Mouse (Mus musculus) cerebellum, adult 18-20 months (tissue): Measurements from ENCODE around the gene E2f7.
"Not testable (repeated sequence)": the region's sequence is repeated elsewhere in the genome, so short reads cannot be mapped to it uniquely, and the experiment has no call there.

Experiments used
- DNase-seq, 2 experiments: peaks; one replicate each; pipeline ENCODE4 v3.0.0; 2021

Gene E2f7

GRCm38 (mm10) chr10:110744686-110745639, at the start of gene E2f7:
Gene E2f7 (plus strand): TSS chr10:110745439.
- DNase-seq = peak; percentile 92 to 96

GRCm38 (mm10) chr10:110701276-110701675, 44.0 kb upstream of the E2f7 start:
- DNase-seq = no peak

GRCm38 (mm10) chr10:110705672-110706071, 39.6 kb upstream of the E2f7 start:
- peak in 1 of 2 experiments; percentile 9 for DNase-seq

- no peak for DNase-seq
These were observed 37.7 kb upstream of the E2f7 start for GRCm38 (mm10) chr10:110707390-110708113.

DNA sequence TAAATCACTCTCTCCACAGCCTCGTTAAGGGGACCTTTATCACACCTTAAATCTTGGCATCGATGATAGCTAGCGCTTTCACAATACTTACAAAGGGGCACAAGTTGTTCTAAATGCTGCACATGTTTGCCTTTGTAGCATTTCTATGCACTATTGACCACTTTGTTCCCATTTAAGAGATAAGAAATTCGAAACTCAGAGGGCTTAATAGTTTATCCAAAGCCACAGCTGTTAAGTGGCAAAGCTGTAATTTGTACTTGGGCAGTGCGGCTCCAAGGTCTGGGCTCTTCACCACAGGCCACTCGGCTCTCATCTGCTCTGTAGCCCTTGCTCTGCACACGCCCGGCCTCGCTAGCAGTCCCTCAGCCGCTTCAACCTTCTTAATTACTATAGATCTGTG, 28.4 kb upstream of the E2f7 start:
- DNase-seq = no peak

GRCm38 (mm10) chr10:110726431-110726830, 18.8 kb upstream of the E2f7 start:
- DNase-seq = no peak

DNA sequence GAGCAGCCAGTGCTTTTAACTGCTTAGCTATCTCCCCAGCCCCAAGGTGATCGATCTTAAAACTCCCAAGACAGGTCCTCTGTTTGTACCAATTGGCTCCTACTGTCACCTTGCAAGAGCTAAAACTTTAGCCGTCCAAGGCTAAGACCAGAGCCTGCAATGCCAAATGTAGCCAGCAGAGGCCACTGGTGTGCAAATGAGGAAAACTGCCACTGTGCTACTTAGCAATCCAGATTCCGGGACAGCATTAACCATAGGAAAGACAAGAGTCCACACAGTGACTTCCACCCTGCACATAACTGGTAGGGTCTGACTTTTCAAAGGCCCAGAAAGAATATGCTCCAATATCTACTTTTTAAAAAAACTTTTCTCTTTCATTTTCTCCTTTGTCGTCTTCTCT, 17.4 kb upstream of the E2f7 start:
- peak; percentile 18 to 26 for DNase-seq

DNA sequence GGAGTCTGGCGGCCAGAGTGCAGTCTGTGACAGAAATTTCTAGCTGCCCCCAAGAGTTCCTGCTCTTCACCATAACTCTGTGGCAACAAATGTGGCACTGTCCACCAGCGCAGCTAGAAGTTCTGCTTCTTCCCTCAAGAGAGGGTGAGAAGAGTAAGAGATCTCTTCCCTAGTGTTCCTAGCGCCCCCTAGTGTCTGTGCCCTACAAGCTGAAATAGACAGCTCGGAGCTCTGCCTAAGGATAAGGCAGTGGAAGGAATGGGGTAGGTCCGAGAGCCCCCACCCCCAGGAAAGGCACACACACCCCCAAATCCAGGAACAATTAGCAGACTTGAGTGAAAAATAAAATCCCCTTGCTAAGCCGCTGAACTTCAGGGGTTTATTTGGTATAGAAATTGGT, 11.9 kb upstream of the E2f7 start:
- DNase-seq = peak; percentile 78 to 79

- DNase-seq = no peak
These were observed 1.5 kb upstream of the E2f7 start for GRCm38 (mm10) chr10:110743701-110744100.

- no peak for DNase-seq
These were observed 1.1 kb upstream of the E2f7 start for GRCm38 (mm10) chr10:110744120-110744519.

GRCm38 (mm10) chr10:110745640-110746032, 397 bp downstream of the E2f7 start:
- no peak for DNase-seq

DNA sequence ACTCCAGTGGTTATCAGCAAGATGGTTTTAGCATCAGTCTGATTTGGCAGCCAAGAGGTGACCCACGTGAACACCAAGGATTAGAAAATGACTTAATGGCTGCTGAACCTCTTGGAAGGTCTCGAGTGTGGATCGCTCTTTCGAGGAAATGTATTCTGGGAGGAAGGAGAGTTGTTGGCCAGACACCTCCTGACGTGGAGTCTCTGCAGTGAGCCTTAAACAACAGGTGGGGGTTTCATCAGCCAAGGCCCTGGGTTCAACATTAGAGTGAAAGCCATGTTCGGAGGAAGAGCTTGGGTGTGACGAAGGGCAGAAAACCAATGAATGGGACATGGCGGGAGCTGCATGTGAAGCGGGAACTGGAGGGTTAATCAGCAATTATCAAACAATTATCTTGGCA, 3.8 kb downstream of the E2f7 start:
- DNase-seq = no peak

GRCm38 (mm10) chr10:110749510-110750305, 4.5 kb downstream of the E2f7 start:
- DNase-seq = no peak

GRCm38 (mm10) chr10:110752849-110753248, 7.6 kb downstream of the E2f7 start:
- DNase-seq = no peak

DNA sequence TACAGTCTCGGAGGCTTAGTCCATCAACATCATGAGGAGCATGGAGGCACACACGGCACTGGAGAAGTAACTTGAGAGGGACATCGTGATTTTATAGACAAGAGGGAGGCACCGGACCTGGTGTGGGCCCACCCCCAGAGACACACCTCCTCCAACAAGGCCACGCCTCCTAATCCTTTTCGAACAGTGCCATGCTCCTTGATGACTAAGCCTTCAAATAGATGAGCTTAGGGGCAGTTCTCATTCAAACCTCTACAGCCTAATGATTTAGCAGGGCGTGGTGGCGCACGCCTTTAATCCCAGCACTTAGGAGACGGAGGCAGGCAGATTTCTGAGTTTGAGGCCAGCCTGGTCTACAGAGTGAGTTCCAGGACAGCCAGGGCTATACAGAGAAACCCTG, 10.3 kb downstream of the E2f7 start:
- no peak for DNase-seq

- no peak for DNase-seq
These were observed 11.1 kb downstream of the E2f7 start for GRCm38 (mm10) chr10:110756271-110756793.

GRCm38 (mm10) chr10:110760552-110760951, 15.3 kb downstream of the E2f7 start:
- DNase-seq = not testable (repeated sequence)

DNA sequence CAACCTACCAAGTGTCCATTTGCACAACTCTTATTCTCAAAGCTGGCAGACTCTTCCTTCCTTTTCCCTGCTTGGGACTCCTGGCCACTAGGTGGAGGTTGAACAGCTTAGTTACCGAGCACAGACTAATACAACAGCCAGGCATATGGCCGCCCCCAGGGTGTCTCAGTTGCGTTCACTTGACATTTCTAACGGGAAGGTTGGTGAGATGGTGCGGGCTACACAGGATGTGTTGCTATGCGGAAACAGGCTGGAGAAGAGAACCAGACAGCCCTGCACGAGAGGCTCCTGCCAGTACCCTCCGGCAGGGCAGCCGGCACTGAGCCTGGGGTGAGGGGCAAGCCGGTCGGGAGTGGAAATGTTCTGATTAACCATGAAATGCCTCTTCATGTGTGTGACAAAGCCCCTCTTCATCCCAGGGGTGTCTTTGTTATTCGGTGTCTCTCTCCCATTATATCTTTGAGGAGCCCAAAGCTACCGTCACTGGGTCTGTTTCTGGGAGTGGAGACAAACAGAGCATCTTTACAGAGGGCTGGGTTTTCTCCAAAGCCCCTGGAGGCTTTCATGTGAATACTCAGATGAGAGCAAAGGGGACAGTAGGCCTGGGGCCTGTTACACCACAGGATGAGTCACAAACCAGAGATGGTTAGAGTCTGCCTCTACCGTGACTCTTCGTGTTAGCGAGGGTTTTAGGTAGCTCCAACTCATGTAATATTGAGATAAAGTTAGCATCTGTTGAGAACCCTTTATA, 17.1 kb downstream of the E2f7 start:
- DNase-seq = peak; percentile 73

- no peak for DNase-seq
These were observed 18.2 kb downstream of the E2f7 start for GRCm38 (mm10) chr10:110763416-110763815.

- DNase-seq = no peak
These were observed 24.3 kb downstream of the E2f7 start for GRCm38 (mm10) chr10:110769538-110769937.

DNA sequence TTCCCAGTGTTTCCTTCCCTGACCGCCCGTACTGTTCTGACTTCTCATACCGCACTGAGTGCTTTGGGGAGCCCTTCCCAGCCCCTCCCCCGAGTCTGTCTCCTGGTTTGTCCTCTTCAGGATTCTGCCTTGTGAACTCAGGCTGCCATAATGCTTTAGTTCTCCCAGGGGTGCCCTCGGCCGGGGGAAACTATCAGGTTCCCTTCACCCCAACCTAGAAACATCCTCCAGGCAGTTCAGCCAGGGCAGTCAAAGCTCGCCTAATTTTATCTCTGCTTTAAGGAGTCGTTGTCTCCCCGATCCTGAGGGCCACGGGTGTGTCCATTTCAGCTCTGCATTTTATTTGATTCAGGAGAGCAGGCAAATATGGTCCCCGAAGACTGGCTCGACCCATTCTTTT, 28.0 kb downstream of the E2f7 start:
- DNase-seq = no peak

DNA sequence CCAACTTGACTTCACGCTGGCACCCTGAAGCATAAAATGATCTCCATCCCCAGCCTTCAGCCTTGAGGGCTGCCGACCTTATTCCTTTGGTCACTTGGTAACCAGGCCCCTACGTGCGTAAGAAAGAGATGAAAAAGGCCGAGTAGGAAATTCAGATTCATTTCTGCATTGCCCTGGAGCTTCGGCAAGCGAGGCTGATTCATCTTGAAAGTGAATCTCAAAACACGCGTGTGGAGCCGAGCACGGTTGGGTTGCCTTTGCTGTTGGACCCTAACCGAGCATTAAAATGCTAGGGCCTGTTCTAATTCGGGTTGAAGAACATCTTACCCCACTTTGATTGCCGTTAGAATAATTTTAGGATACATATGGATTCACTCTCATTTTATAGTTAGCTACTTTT, 28.6 kb downstream of the E2f7 start:
- DNase-seq = no peak
